Mouse (Mus musculus) embryonic facial prominence, embryonic 13.5 days (tissue): ENCODE results near the gene Srf. TPM values are rescaled to one million over a fixed set of nuclear protein-coding genes. Genes with fewer than 3 reads are reported as not detected.
A peak's percentile ranks its signal among the peaks of the same experiment; 100 is the strongest.

Source experiments
- ATAC-seq: fragments of 200-750 bp; cut with Nextera tagmentation; 2 replicates; pipeline ENCODE4 v1.8.0; 2017; ENCODE audit warnings: low read depth; ENCODE audit not compliant: insufficient number of reproducible peaks, insufficient read depth, low FRiP score, low TSS enrichment
- H3K27ac ChIP-seq: fragments of 300-500 bp; sonication (generic); 2 replicates; pipeline ENCODE4 v1.5.1; 2015; ENCODE audit warnings: moderate library complexity, mild to moderate bottlenecking, inconsistent platforms
- H3K27me3 ChIP-seq: fragments of 300-500 bp; sonication (generic); 2 replicates; pipeline ENCODE4 v1.6.1; 2015; ENCODE audit warnings: mild to moderate bottlenecking, inconsistent platforms
- H3K36me3 ChIP-seq: fragments of 300-500 bp; sonication (generic); 2 replicates; pipeline ENCODE4 v1.6.1; 2015; ENCODE audit warnings: mild to moderate bottlenecking, inconsistent platforms
- H3K4me1 ChIP-seq: fragments of 300-500 bp; sonication (generic); 2 replicates; pipeline ENCODE4 v1.6.1; 2015; ENCODE audit warnings: inconsistent platforms
- H3K4me2 ChIP-seq: fragments of 300-500 bp; sonication (generic); 2 replicates; pipeline ENCODE4 v1.6.1; 2015; ENCODE audit warnings: moderate library complexity, mild to moderate bottlenecking, inconsistent platforms
- H3K4me3 ChIP-seq: fragments of 300-500 bp; sonication (generic); 2 replicates; pipeline ENCODE4 v1.5.1; 2015; ENCODE audit warnings: mild to moderate bottlenecking, inconsistent platforms
- H3K9ac ChIP-seq: fragments of 300-500 bp; sonication (generic); 2 replicates; pipeline ENCODE4 v1.6.1; 2015; ENCODE audit warnings: mild to moderate bottlenecking, inconsistent platforms
- H3K9me3 ChIP-seq: fragments of 300-500 bp; sonication (generic); 2 replicates; pipeline ENCODE4 v1.6.1; 2016; ENCODE audit warnings: inconsistent platforms
- WGBS: fragments of 180-500 bp; shearing (Covaris S2); methylation state at CpG from one replicate; pipeline ENCODE4 v1.1.7; 2015; ENCODE audit warnings: mixed read lengths; 5-methylcytosine and 5-hydroxymethylcytosine counted together
- polyA plus RNA-seq: library from polyadenylated mRNA; unstranded; fragments of >200 nt; fragmentation: Nextera tagmentation; extraction: Ambion mirVana; gene quantifications from 2 replicates; pipeline ENCODE4 v1.2.1, GENCODE M21; 2015

The Srf gene
- polyA plus RNA-seq, 1 experiment from 2014 or later = 8.9 TPM

DNA sequence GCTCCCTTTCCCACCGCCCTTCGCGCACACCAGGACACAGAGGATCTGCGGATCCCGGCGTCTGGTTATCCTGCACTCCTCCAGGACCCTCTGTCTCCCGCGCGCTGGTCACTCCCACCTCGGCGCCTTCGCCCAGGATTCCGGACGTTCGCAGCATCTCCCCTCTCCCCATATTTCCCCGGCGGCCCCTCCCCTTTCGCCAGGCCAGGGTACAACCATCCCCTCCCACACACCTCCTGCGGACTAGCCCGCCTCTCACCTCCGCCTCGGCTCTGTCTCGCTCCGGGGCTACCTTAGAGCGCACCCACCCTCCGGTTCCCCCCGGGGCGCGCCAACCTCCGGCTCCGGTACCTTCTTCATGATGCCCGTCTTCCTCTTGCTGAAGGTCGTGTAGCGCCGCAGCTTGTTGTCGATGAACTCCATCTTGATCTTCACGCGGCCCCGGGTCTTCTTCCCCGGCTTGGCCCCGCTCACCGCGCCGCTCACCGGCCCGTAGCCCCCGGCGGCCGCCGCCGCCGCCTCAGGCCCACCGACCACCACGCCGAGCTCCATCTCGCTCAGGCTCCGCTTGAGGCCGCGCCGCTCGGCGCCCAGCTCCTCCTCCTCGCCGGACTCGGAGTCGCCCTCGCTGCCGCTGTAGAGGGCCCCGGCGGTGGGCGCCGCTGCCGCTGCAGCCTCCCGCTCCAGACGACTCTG lies 850 bp downstream of the Srf start:
- Histone ChIP-seq H3K4me3 (peak overlapping the region; percentile 95), H3K9me3 (no peaks in the 10 kb centered on the region), H3K27me3 (no peaks in the 10 kb centered on the region), H3K9ac (peak overlapping the region; percentile 100), H3K27ac (peak overlapping the region; percentile 96), H3K36me3 (peaks cover 22% of the 10 kb centered on the region), H3K4me1 (peaks cover 42% of the 10 kb centered on the region), H3K4me2 (peak overlapping the region; percentile 94)
- under 1% methylated on average over 71 of the region's 75 CpGs for WGBS
- ATAC-seq = no peak

DNA sequence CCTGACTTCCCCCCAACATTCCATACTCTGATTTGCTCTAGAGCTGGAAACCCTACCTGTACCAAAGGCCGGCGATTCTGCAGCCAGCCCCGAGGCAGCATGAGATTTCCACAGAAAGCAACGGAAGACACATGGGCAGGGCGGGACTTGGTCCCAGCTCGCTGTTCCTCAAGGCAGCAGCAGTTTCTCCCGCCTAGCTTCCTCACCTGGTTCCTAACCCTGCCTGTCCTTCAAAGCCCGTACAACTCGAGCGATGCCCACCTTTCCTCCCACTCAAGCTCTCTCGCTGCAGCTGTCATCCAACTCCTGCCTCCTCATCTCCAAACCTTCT lies 1.4 kb downstream of the Srf start:
- peaks cover 42% of the 10 kb centered on the region for H3K4me1 ChIP-seq
- H3K9ac ChIP-seq = peak overlapping the region; percentile 100
- WGBS = under 1% methylated on average over 11 of the region's 11 CpGs
- H3K4me2 ChIP-seq = peak overlapping the region; percentile 94
- H3K27ac ChIP-seq = peak overlapping the region; percentile 96
- peak overlapping the region; percentile 95 for H3K4me3 ChIP-seq
- H3K27me3 ChIP-seq = no peaks in the 10 kb centered on the region
- no peak for ATAC-seq
- no peaks in the 10 kb centered on the region for H3K9me3 ChIP-seq
- peaks cover 27% of the 10 kb centered on the region for H3K36me3 ChIP-seq

DNA sequence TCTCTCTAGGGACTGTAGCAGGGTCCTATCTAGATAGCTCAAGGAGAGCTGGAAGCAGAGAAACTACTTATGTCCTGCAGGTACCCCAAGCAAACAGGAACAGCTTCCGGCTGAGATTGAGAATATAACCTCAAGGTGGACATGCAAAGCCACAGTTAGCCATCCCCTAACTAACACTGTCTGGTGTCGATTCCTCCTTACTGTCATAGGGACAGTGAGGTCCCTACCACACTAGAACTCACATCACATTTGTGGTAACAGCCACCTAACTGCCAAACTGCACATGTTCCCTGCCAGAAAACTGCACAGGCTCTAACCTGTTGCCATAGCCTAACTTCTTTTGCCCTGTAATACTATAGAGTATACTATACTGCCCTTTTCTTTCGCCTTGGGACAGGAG lies 2.0 kb downstream of the Srf start:
- Histone ChIP-seq H3K4me2 (peak overlapping the region; percentile 94), H3K27me3 (no peaks in the 10 kb centered on the region), H3K27ac (peak overlapping the region; percentile 86), H3K9me3 (no peaks in the 10 kb centered on the region), H3K4me3 (peak overlapping the region; percentile 95), H3K9ac (peak overlapping the region; percentile 100), H3K36me3 (peaks cover 33% of the 10 kb centered on the region), H3K4me1 (peaks cover 42% of the 10 kb centered on the region)
- no peak for ATAC-seq
- WGBS = 67% methylated on average over 3 of the region's 3 CpGs

DNA sequence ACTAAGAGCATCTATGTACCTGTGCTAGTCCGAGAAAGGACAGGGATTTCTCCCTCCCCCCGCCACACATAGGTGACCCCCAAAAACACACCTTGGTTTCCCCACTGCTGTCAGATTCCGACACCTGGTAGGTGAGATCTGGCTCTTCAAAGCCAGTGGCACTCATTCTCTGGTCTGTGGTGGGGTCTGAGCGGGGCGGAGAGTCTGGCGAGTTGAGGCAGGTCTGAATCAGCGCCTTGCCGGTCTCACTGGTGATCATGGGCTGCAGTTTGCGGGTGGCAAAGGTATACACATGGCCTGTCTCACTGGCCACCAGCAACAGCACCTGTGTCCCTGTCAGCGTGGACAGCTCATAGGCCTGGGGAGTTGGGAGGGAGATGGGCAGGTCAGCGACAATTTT lies 2.5 kb downstream of the Srf start:
- WGBS = 42% methylated on average over 11 of the region's 11 CpGs

DNA sequence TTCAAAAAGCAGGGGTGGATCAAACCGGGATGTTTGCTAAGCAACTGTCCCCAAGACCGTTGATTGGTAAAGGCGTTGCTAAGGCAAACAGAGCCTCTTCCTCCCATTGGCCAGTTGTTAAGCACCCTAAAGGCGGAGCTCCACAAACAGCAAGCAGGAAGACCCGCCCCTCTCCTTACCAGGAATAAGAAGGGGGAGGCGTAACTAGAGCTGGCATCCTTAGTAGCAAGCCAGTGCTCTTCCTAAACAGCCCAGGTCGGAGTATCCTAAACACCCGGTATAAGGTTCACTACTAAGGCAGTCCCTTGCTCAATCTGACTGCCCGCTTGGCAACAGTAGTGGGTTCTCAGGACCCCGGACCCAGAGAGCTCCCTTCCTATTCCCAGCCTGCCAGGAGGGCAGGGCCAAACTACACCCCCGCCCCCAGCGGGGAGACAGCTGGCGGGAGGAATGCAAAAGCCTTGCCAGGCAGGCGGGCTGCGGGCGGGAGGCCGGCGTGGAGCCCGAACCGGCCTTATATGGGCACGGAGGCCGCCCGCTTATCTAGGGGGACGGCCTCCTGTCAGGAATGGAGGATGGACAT lies 3.0 kb downstream of the Srf start:
- H3K36me3 ChIP-seq = peaks cover 41% of the 10 kb centered on the region
- no peaks in the 10 kb centered on the region for H3K27me3 ChIP-seq
- peak overlapping the region; percentile 86 for H3K27ac ChIP-seq
- WGBS = 2% methylated on average over 24 of the region's 24 CpGs
- H3K4me2 ChIP-seq = peak overlapping the region; percentile 94
- peak overlapping the region; percentile 100 for H3K9ac ChIP-seq
- peak overlapping the region; percentile 95 for H3K4me3 ChIP-seq
- H3K4me1 ChIP-seq = peaks cover 47% of the 10 kb centered on the region
- peak; percentile 77 for ATAC-seq
- no peaks in the 10 kb centered on the region for H3K9me3 ChIP-seq

More for the DNA sequence above, 2.5 kb downstream of the Srf start:
- H3K4me3 ChIP-seq = peak overlapping the region; percentile 95
- H3K4me2 ChIP-seq = peak overlapping the region; percentile 94
- H3K27ac ChIP-seq = peak overlapping the region; percentile 86
- H3K9ac ChIP-seq = peak overlapping the region; percentile 100
- no peak for ATAC-seq
- H3K36me3 ChIP-seq = peaks cover 37% of the 10 kb centered on the region
- peaks cover 46% of the 10 kb centered on the region for H3K4me1 ChIP-seq
- H3K9me3 ChIP-seq = no peaks in the 10 kb centered on the region
- H3K27me3 ChIP-seq = no peaks in the 10 kb centered on the region

DNA sequence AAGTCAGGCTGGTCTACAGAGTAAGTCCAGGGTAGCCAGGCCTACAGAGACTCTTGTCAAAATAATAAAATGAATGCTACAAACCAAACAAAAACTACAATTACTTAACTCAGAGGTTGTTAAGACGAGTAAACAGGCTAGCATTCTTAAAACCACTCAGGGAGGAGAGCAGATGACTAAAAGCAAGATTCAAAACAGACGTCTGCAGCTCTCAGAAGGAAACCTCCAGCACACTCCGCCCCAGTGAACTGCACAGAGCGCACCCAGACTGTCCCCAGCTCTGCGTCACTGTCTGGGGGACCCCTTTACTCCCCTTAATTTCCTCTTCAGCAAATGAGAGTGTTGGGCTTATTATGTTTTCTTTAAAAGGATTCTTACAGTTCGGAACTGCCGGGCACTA lies 3.8 kb downstream of the Srf start:
- WGBS = 66% methylated on average over 7 of the region's 7 CpGs
- H3K27me3 ChIP-seq = 0 out of 2 replicates have a peak, but pooled peaks cover 4% of the 10 kb centered on the region
- H3K9ac ChIP-seq = 0 out of 2 replicates have a peak overlapping the region, but pooled peaks have one; percentile 100
- no peaks in the 10 kb centered on the region for H3K9me3 ChIP-seq
- peak overlapping the region; percentile 86; the same call in 1 of the 2 replicates for H3K27ac ChIP-seq
- no peak for ATAC-seq
- peaks cover 41% of the 10 kb centered on the region for H3K36me3 ChIP-seq
- H3K4me2 ChIP-seq = peak overlapping the region; percentile 94
- H3K4me1 ChIP-seq = peaks cover 47% of the 10 kb centered on the region
- H3K4me3 ChIP-seq = 0 out of 2 replicates have a peak overlapping the region, but pooled peaks have one; percentile 95

DNA sequence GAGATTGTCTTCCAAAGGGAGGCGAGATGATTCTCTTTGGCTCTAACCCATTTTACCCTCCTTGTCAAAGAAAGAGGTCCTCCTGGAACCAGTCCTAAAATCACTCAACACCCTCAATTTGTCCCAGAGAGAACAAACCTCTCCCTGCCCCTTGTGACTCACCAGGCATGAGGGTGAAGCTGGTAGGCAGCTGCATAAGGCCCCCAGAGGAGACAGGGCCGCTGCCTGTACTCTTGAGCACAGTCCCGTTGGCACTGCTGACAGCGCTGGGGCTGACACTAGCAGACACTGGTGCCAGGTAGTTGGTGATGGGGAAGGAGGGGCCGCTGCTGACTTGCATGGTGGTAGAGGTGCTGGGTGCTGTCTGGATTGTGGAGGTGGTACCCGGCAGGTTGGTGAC lies 4.6 kb downstream of the Srf start:
- Histone ChIP-seq H3K9me3 (no peaks in the 10 kb centered on the region), H3K4me3 (no peak overlapping the region), H3K27me3 (0 out of 2 replicates have a peak, but pooled peaks cover 7% of the 10 kb centered on the region), H3K9ac (no peak overlapping the region), H3K27ac (no peak overlapping the region), H3K4me2 (no peak overlapping the region), H3K4me1 (peaks cover 48% of the 10 kb centered on the region), H3K36me3 (peaks cover 41% of the 10 kb centered on the region)
- ATAC-seq = no peak
- 92% methylated on average over 6 of the region's 6 CpGs for WGBS

DNA sequence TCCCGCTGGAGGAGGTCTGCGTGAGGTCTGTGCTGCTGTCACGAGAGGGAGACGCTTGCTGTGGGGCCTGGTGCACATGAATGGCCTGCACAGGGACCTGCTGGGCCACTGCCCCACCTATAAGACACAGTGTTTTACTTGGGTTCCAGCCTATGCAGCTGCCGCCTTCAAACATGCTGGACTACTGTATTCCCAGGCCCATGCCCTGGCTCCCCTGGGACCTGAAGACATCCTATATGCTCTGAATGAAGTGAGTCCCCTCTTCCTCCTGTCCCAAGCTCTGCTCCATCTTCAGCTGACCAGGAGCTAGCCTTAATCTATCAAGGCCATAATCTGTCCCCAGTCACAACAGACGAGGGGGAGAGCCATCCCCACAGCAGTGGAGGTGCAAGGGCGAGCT lies 5.1 kb downstream of the Srf start:
- H3K36me3 ChIP-seq = peaks cover 41% of the 10 kb centered on the region
- H3K9ac ChIP-seq = no peak overlapping the region
- H3K27ac ChIP-seq = no peak overlapping the region
- H3K4me1 ChIP-seq = peaks cover 51% of the 10 kb centered on the region
- no peak for ATAC-seq
- no peak overlapping the region for H3K4me2 ChIP-seq
- 85% methylated on average over 7 of the region's 7 CpGs for WGBS
- H3K27me3 ChIP-seq = 0 out of 2 replicates have a peak, but pooled peaks cover 7% of the 10 kb centered on the region
- H3K9me3 ChIP-seq = no peaks in the 10 kb centered on the region
- no peak overlapping the region for H3K4me3 ChIP-seq

DNA sequence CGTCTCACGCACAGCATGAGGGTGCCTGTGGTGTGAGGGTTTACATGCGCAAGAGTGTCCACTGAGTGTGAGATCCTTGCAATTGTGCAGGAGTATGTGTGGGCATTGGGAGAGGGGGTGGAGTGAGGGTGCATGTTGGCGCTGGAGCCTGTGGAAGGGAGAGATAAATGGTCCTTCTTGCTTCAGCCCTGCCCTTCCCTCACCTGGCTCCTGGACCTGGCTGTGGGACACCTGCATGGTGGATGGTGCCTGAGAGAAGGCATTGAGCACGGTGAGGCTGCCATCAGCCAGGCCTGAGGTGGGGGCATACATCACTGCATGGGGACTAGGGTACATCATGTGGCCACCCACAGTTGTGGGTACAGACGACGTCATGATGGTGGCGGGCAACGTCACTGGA lies 6.3 kb downstream of the Srf start:
- no peak for ATAC-seq
- no peak overlapping the region for H3K4me2 ChIP-seq
- H3K36me3 ChIP-seq = peaks cover 41% of the 10 kb centered on the region
- WGBS = 93% methylated on average over 9 of the region's 9 CpGs
- no peak overlapping the region for H3K27ac ChIP-seq
- 0 out of 2 replicates have a peak, but pooled peaks cover 7% of the 10 kb centered on the region for H3K27me3 ChIP-seq
- no peak overlapping the region for H3K4me3 ChIP-seq
- no peaks in the 10 kb centered on the region for H3K9me3 ChIP-seq
- peaks cover 50% of the 10 kb centered on the region for H3K4me1 ChIP-seq
- peak overlapping the region; percentile 27; the same call in 1 of the 2 replicates for H3K9ac ChIP-seq

DNA sequence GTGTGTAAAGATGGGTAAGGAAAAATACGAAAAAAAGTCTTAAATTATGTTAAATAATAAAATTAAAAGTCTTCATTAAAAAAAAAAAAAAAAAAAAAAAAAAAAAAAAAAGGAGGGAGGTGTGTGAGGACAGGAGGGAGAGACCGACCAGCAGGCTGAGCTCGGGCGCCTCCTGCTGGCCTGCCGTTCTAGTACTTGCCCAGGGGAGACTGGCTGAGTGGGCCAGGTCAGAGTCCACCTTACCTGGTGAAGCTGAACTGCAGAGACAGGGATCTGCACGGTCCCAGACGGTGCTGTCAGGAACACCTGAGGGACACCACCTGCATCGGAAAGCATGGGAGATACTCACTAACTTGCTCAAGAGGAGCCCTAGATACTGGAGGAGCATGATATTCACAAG lies 6.8 kb downstream of the Srf start:
- 24% methylated on average over 8 of the region's 8 CpGs for WGBS
- no peak for ATAC-seq
- Histone ChIP-seq H3K4me1 (peaks cover 46% of the 10 kb centered on the region), H3K4me3 (no peak overlapping the region), H3K27ac (no peak overlapping the region), H3K4me2 (no peak overlapping the region), H3K27me3 (0 out of 2 replicates have a peak, but pooled peaks cover 7% of the 10 kb centered on the region), H3K9me3 (no peaks in the 10 kb centered on the region), H3K36me3 (peaks cover 41% of the 10 kb centered on the region), H3K9ac (no peak overlapping the region)

DNA sequence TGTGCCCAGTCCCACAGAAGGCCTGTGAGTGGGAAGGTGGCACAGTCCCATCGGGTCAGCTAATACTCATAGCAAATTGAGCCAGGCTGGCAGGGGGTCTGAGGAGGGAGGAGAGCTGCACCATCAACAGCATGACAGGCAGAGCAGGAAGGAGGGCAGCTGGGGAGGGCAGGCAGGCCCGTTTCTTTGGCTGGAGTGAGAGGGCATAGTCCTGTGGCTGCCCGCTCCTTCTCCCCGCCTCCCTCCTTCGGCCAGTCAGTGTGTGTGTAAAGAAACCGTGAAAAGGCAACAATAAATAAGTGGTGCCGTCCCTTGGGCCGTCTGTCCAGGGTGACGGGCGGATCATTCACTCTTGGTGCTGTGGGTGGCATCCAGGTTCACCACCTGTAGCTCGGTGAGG lies 7.2 kb downstream of the Srf start:
- 52% methylated on average over 11 of the region's 11 CpGs for WGBS
- peaks cover 41% of the 10 kb centered on the region for H3K36me3 ChIP-seq
- no peak for ATAC-seq
- H3K9me3 ChIP-seq = no peaks in the 10 kb centered on the region
- 0 out of 2 replicates have a peak, but pooled peaks cover 7% of the 10 kb centered on the region for H3K27me3 ChIP-seq
- H3K4me2 ChIP-seq = no peak overlapping the region
- no peak overlapping the region for H3K27ac ChIP-seq
- H3K4me1 ChIP-seq = peaks cover 41% of the 10 kb centered on the region
- H3K4me3 ChIP-seq = no peak overlapping the region
- H3K9ac ChIP-seq = no peak overlapping the region

DNA sequence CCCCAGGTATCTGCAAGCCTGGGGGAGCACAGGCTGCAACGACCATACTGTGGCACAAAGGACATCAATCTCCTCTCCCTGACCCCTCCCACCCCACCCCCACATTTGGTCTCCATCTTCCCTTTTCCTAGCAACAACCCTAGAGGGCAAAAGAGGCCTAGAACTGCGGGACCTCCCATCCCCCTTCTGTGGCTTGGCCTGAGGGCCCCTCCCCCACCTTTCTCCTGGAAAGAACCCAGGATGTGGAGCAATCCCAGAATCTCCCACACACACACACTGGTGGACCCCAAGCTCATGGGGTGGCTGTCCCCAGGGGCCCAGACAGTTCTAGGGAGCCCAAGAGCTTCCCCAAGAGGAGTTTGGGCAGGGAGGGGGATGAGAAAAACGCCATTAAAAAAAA lies 8.1 kb downstream of the Srf start:
- Histone ChIP-seq H3K36me3 (peaks cover 47% of the 10 kb centered on the region), H3K4me3 (no peak overlapping the region), H3K4me1 (peaks cover 33% of the 10 kb centered on the region), H3K27ac (no peak overlapping the region; the same call in 1 of the 2 replicates), H3K27me3 (0 out of 2 replicates have a peak, but pooled peaks cover 7% of the 10 kb centered on the region), H3K9me3 (no peaks in the 10 kb centered on the region), H3K9ac (no peak overlapping the region), H3K4me2 (no peak overlapping the region)
- ATAC-seq = no peak
- WGBS = 21% methylated on average over 3 of the region's 3 CpGs
